Mouse (Mus musculus) lung, adult 2 months (tissue): ENCODE measurements around the gene Slc37a4.

Experiments
- CTCF ChIP-seq: fragments of 200-500 bp; IDR thresholded peaks from 2 replicates; pipeline ENCODE4 v1.5.1; 2011; ENCODE audit warnings: mild to moderate bottlenecking, low read length, control low read depth; ENCODE audit not compliant: insufficient read depth
- POLR2A ChIP-seq: fragments of 200-500 bp; IDR thresholded peaks from 2 replicates; pipeline ENCODE4 v1.6.1; 2011; ENCODE audit warnings: low read depth, mild to moderate bottlenecking, control low read depth, low read length, borderline replicate concordance; ENCODE audit errors: extremely low read depth

GRCm38 (mm10) chr9:44378153-44378730, 18.4 kb upstream of the Slc37a4 start:
- TF ChIP-seq CTCF (no peak), POLR2A (no peak)
